Mouse (Mus musculus): ENCODE data around the gene Safb. TPM values are rescaled to one million over a fixed set of nuclear protein-coding genes. Genes with fewer than 3 reads are reported as not detected.
"Not testable (repeated sequence)": the region's sequence is repeated elsewhere in the genome, so short reads cannot be mapped to it uniquely, and the experiment has no call there.

Gene Safb
- total RNA-seq, 2 experiments from 2014 or later = 141 to 189 TPM

GRCm38 (mm10) chr17:56605431-56605830, 20.8 kb downstream of the Safb start:
- no peak for ATAC-seq (replicated peaks; ENCODE audit: low FRiP score, poor library complexity, severe bottlenecking)

GRCm38 (mm10) chr17:56607521-56608062, 23.0 kb downstream of the Safb start:
- no peak for ATAC-seq (replicated peaks; ENCODE audit: low FRiP score, poor library complexity, severe bottlenecking)

GRCm38 (mm10) chr17:56608699-56609098, 24.1 kb downstream of the Safb start:
- ATAC-seq (replicated peaks; ENCODE audit: low FRiP score, poor library complexity, severe bottlenecking) = no peak

GRCm38 (mm10) chr17:56609452-56610171, 25.0 kb downstream of the Safb start, which contains the start of gene 2410015M20Rik:
Gene 2410015M20Rik (minus strand): TSS chr17:56609771.
- ATAC-seq (replicated peaks; ENCODE audit: low FRiP score, poor library complexity, severe bottlenecking) = peak; percentile 84

- no peak for ATAC-seq (replicated peaks; ENCODE audit: low FRiP score, poor library complexity, severe bottlenecking)
These were observed 26.7 kb downstream of the Safb start for GRCm38 (mm10) chr17:56611323-56611722.

- ATAC-seq (replicated peaks; ENCODE audit: low FRiP score, poor library complexity, severe bottlenecking) = no peak
These were observed 27.4 kb downstream of the Safb start for GRCm38 (mm10) chr17:56611861-56612564.

GRCm38 (mm10) chr17:56612565-56612939, 27.9 kb downstream of the Safb start:
- ATAC-seq (replicated peaks; ENCODE audit: low FRiP score, poor library complexity, severe bottlenecking) = not testable (repeated sequence)

GRCm38 (mm10) chr17:56613236-56613844, 28.7 kb downstream of the Safb start, which contains the start of gene Rpl36:
Gene Rpl36 (plus strand): TSS chr17:56613416.
- peak; percentile 69 for ATAC-seq (replicated peaks; ENCODE audit: low FRiP score, poor library complexity, severe bottlenecking)

GRCm38 (mm10) chr17:56613893-56614292, 29.3 kb downstream of the Safb start:
- not testable (repeated sequence) for ATAC-seq (replicated peaks; ENCODE audit: low FRiP score, poor library complexity, severe bottlenecking)

- ATAC-seq (replicated peaks; ENCODE audit: low FRiP score, poor library complexity, severe bottlenecking) = no peak
These were observed 29.9 kb downstream of the Safb start for GRCm38 (mm10) chr17:56614391-56615135.

- no peak for ATAC-seq (replicated peaks; ENCODE audit: low FRiP score, poor library complexity, severe bottlenecking)
These were observed 30.6 kb downstream of the Safb start for GRCm38 (mm10) chr17:56615136-56615784.

GRCm38 (mm10) chr17:56615792-56616191, 31.2 kb downstream of the Safb start:
- no peak for ATAC-seq (replicated peaks; ENCODE audit: low FRiP score, poor library complexity, severe bottlenecking)

GRCm38 (mm10) chr17:56616725-56617124, 32.1 kb downstream of the Safb start:
- no peak for ATAC-seq (replicated peaks; ENCODE audit: low FRiP score, poor library complexity, severe bottlenecking)

GRCm38 (mm10) chr17:56617628-56618027, 33.0 kb downstream of the Safb start:
- ATAC-seq (replicated peaks; ENCODE audit: low FRiP score, poor library complexity, severe bottlenecking) = no peak

- ATAC-seq (replicated peaks; ENCODE audit: low FRiP score, poor library complexity, severe bottlenecking) = no peak
These were observed 40.9 kb downstream of the Safb start for GRCm38 (mm10) chr17:56625495-56625894.

- 0 out of 2 replicates have a peak, but pooled peaks have one; percentile 21 for ATAC-seq (replicated peaks; ENCODE audit: low FRiP score, poor library complexity, severe bottlenecking)
These were observed 41.6 kb downstream of the Safb start for GRCm38 (mm10) chr17:56626260-56626659.

- peak; percentile 92 for ATAC-seq (replicated peaks; ENCODE audit: low FRiP score, poor library complexity, severe bottlenecking)
These were observed 42.3 kb downstream of the Safb start, which contains the start of gene Lonp1 for GRCm38 (mm10) chr17:56626754-56627470. Gene Lonp1 (minus strand): TSS chr17:56626887.

- no peak for ATAC-seq (replicated peaks; ENCODE audit: low FRiP score, poor library complexity, severe bottlenecking)
These were observed 43.1 kb downstream of the Safb start, which contains the start of gene Catsperd for GRCm38 (mm10) chr17:56627530-56628277. Gene Catsperd (plus strand): TSS chr17:56628143.
